Mouse (Mus musculus): ENCODE results near the gene Rasa2.
A peak's percentile ranks its signal among the peaks of the same experiment; 100 is the strongest.

The Rasa2 gene

DNA sequence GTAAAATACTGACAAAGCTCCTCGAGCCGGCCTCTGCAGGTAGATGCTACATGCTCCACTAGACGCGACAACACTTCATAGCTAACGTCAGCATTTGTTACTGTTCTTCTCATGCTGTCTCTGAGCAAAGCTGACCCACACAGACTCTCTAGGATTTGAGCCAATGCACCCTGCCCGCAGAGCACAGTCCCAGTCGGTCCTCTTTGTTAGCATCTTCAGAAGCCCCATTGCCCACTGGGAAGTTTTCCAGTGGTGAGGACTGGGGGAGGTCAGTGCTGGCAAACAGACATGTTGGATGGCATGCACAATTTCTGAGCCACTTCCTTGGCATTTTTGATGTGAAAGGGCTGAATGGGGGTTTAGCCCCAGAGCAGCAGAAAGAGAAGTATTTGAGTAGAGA is 8.0 kb upstream of the Rasa2 start:
- DNase-seq (ENCODE audit: low spot score in 2 of 2), result peak; percentile 71 to 73

DNA sequence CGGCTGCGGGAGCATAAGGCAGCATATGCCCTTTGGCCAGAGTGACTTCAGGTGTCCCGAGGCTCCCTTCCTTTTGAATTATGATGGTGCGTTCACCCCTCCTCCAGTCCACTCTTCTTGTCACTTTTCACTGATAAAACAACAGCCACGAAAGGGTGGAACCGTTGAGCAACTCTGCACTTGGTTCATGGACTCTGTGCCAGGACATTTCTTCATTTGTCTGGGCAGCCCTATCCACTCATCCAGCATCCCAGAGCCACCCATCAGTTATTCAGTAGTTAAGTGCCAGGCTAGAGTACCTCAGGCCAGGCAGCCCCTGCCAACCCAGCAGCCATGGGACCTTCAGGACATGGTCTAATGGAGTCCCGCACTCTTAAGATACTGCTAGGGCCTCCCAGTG is 7.1 kb upstream of the Rasa2 start:
- no peak for DNase-seq (ENCODE audit: low spot score in 2 of 2)

DNA sequence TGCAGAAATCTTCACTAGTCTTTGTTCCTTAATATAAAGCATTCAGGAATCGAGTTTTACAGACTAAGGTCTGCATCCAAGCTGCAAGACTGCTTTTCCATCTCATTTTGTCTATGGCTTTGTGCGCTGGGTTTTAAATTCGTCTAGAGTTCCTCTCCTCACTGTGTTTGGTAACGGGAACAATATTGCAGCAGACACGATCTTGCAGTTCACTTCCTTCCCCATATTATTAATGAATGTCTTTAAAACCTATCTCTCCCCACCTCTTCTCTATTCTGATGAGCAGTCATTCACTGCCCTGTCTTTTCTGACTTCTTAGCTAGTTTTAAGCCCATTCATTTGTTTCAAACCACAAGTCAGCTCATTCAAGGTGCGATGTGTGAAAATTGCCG is 5.7 kb upstream of the Rasa2 start:
- DNase-seq (ENCODE audit: low spot score in 2 of 2), result no peak

DNA sequence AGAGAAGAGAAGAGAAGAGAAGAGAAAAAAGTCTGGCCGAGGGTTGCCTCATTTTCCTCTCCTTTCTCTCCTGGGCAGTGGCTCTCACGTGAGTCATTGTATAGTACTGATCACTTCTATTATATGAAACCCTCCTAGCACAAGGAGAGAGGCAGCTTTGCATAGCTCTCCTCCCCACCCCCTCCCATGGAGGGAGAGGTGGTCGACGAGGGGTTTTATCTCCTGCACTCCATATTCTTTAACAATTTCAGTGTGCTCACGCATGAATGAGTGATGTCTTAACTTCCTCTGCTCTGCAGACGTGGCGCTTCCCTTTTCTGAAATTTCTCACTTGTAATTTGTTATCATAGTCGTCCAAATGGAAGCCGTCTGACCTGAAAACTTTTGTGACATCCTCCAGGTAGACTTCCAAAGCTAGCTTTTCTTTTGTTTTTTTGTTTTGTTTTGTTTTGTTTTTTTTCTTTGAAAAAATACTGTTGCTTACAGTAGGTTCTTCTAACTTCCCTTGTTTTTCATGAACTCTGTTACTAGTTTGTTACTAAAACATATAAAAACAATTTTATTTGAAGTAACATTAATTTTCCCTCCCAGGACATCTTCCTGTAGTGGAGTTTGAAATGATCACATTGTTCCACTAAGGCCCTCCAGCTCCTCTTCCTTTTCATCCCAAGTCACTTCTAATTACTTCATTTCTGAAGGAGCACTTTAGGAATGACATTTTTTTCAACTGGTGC is 5.2 kb upstream of the Rasa2 start:
- DNase-seq (ENCODE audit: low spot score in 2 of 2), result no peak

DNA sequence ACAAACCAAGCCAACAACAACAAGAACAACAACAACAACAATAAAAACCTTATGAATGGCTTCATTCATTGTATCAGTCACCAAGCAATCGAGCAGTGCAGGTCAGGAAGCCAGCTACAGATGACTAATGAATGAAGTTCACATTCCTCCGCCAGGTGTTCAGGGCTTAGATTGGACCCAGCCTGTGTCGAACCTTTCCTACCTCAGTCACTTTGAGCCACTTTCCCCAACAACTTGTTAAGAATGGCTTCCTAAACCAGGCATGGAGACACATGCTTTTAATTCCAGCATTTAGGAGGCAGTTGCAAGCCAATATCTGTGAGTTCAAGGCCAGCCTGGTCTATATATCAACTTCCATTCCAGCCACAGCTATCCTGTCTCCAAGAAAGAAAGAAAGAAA is 4.5 kb upstream of the Rasa2 start:
- no peak for DNase-seq (ENCODE audit: low spot score in 2 of 2)

DNA sequence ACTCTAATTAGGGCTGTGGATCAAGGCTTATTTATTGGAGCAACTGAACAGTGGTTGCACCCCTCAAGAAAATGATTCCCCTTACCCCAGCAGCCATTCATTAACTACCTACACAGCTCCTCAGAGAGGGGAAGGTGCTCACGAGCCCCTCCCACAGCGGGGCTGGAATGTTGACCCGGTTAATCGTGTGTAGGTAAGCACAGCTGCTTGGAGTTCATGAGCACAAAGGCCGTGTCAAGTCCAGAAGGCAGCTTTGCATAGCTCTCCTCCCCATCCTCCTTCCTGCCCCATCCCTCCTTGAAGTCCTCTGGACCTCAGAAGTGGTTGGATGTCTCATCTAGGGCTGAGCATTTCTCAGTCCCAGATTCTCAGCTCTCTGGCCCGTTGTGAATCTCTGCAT is 3.8 kb upstream of the Rasa2 start:
- DNase-seq (ENCODE audit: low spot score in 2 of 2), result no peak

DNA sequence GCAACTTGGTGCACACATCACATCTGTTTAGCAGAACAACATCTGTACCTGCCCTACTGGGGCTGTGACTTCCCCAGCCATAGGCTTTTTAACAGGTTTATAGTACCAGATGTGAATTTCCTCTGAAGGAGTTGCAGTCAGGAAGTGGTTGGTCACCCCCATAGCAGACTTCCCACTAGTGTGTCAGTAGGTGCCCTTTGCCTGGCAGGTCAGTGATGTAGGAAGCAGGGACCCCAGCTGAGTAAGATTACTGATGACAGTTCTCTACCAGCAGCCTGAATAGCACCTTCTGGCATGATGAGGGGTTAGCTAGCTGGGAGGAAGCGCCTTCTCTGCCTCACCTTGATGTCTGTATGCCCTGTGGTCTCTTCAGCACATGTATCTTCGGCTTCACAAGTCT is 2.4 kb upstream of the Rasa2 start:
- no peak for DNase-seq (ENCODE audit: low spot score in 2 of 2)

DNA sequence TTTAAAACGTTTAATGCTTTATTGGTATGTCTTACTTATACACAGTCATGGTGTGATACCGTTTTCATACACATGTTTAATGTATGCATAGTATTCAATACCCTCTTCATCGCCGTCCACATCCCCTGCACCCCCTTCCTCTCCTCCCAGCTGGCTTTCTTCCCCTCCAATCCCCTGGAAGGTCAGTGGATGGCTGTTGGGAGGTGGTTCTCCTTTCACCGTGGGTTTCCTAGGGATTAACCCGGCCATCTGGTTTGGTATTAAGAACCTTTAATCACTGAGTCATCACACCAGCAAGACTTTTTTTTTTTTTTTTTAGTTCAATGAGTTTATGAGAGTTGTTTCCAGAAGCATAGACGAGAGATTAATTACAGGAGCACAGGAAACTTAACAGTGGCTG is 1.3 kb upstream of the Rasa2 start:
- DNase-seq (ENCODE audit: low spot score in 2 of 2), result no peak

DNA sequence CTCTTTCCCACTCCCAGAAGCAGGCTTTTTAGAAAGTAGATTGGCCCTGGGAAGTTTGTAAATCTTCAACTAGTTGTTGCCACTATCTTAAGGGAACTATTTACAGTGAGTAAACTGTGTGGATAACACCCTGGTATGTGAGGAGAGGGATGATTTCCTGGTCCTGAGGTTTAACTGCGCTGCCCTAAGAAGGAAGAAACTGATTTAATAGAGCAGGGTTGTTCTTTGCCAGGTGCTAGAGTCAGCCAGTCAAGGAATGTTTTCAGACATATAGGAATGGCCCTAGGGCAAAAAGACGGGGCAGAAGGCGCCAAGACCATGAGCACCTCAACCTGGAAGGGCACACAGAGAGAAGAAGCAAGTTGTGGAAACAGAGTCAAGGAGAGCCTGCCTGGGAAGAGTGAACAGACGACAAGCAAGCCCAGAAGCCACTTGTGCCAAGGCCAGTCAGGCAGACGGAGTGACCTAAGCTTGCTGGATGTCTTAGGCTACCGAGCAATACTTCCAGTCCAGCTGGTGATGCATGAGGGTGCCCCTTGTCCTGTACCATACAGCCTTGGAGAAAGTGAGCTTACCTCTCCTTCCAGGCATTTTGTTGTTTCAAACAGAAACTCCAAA is 765 bp upstream of the Rasa2 start:
- DNase-seq (ENCODE audit: low spot score in 2 of 2), result no peak

DNA sequence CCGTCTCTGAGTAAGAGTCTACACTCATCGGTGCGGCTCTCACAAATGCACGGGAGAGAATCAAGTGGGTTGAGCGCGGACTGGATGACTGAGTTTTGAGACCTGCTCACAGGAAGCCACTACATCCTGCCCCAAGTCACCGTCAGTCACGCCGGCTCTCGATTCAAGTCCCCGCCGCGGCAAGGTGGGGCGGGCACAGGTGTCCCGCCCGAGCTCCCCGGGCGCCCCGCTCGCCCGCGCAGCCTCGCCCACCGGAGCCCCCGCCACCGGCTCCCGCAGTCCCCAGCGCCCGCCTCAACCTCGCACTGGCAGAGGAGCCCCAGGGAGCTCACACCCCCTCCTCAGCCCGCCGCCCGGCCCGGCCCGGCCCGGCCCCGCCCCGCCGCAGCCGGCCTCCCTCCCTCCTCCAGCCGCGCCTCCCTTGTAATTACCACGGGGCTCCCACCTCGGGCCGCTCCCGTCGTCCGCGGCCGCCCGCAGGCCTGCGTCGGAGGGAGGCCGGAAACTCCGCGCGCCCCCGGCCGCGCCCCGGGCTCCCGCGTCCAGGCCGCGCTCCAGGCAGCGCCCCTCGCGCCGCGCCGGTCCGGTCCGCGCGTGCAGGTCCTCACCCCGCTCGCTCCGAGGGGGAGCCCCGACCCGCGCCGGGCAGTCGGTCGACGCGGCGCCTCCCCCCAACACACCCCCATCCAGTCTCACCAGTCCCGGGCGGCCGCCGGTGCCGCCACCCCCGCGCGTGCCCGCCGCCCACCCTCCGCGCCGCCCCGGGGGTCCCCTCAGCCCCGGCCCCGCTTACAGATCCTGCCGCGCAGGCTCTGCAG is 637 bp downstream of the Rasa2 start:
- DNase-seq (ENCODE audit: low spot score in 2 of 2), result peak; percentile 46 to 49

DNA sequence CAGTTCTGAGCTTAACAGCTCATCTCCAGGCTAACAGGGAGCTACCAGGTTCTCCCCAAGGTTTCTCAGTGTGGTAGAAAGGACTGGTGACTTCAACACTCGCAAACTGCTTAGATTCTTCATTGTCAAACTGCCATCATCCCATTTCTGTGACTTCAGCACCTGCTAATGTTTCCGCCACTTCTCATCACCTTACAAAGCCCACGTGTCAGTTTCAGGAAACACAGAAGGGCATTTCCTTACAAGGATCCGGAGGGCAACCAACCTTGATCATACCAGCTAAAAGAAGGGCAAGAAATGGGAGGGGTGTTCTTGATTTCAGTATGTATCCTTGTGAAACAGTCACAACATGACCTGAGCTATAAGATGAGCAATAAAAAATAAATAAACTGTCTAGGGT is 2.3 kb downstream of the Rasa2 start:
- DNase-seq (ENCODE audit: low spot score in 2 of 2), result no peak

DNA sequence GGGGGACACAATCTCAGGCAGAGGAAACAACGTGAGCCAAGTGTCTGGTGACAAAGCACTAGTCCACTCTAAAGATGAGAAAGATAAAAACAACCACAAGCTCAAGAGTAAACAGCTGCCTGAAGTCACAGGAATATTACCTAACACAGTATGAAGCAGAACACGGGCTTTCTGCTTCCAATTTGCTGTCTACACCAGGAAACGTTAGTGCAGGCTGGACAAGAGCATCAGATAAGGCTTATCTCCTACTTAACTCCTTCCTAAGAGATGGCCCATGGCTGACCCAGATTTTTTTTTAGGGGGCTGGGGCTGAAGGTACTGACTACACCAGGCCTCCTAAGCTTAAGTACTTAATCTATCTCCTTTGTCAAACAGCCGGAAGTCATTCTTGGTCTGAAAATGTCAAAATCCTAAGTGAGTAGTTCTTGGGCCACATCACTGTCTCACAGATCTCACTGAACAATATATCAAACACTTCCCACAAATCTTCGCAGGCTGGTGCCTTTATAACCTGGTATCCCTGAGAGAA is 3.8 kb downstream of the Rasa2 start:
- no peak for DNase-seq (ENCODE audit: low spot score in 2 of 2)

DNA sequence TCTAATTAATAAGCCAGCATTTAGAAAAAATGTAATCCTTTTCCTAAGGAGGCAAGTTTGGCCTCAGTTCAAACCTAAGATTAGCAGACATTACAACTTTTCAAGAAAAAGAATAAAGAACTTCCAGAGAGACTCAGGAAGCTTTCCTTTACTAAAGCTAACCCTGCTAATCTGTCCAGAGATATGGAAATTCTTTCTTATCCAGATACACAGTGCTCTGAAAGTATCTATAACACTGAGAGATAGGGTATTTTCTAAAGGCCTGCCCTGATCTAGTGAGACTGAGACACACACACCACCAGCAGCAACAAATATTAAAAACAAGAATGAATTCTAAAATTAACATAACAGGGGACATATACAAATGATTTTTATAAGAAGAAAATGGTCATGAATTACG is 4.4 kb downstream of the Rasa2 start:
- DNase-seq (ENCODE audit: low spot score in 2 of 2), result no peak

DNA sequence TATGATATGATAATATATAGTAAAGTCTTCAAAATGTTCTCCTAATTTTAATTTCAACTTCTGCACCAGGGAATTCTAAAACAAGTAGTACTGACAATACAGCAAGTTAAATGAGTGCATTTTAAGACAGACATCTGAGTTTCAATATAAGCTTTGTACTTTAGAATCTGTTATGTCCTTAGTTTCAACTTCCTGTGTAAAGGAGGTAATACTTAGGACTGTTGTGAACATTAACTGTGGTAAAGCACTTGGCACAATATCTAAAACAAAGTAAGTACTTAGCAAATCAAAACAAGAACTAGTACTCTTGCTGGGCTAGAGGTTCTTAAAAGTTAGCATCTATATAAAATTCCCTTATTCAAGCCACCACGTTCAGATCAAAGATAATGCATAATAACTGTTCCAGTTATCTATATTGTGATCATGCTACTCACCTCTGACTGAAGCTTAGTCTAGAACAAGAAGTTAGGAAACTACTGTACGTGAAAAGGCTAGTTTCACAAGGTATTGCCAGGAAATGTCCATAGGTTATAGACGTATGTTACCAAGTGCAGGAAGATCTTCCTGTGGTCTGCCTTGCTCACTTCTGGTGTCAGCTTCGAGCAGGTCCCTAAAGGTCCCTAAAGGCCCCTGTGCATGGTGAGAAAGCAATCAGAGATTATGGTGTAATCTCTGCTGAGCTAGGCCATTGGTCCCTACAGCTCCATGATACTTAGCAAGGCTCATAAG is 12.8 kb downstream of the Rasa2 start:
- no peak for DNase-seq (ENCODE audit: low spot score in 2 of 2)

DNA sequence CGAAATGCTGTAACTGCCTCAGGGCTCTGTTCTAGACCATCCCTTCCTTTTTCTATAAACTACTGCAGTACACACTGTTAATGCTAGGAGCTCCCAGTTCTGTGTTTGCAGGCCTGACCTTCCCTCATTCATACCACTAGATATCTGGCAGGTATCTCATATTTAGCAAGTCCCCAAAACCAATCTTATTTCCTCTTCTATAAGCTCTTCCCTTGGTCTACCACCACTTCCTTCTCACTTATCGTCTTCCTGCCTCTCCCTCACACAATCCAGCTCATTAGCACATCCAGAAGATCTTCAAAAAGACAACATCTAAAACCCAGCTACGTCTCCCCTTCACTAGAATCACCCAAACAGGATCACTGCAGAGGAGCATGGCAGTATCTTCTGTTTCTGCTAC is 19.1 kb downstream of the Rasa2 start:
- no peak for DNase-seq (ENCODE audit: low spot score in 2 of 2)

DNA sequence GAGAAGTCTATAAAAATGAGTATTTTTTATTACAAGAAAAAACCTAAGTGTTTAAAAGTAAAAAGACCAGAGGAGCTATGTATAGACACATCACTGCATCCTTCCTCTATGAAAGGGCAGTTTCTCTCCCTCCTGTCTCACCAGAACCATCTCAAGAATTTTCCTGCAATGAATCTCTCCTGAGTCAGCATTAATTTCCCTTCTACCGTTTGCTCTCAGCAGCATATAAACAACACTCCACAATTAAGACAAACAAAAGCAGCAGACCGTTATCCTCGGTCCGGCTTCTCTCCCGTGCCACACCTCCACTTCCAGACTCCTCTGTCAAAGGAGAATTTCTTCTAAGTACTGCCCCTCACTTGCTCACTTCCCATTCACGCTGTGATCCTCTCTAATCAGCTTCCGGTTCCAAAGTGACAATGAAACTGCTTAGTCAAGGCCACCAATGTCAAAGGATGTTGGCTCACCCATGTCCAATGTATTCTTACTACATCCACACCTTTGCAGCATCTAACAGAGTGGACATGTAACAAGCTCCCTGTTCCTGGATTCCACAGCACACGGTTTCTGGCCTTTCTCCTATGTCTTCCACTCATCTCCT is 19.6 kb downstream of the Rasa2 start:
- DNase-seq (ENCODE audit: low spot score in 2 of 2), result no peak

DNA sequence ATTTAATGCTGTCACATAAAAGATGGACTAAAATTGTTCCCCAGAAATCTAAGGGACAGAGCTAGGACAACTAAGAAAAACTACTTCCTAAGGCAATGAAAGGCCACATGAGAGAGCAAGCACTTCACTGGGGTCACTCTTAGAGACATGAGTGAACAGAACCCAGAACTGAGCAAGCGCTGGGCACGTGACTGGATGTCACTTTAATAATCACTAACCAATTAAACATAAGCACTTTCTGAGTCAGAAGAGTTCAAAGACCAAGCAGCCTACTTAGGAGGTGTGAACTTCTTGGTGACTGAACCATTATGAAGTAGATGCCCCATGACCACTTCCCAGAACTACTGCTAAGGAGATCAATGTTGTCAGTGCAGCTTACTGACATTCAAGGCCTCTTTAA is 20.6 kb downstream of the Rasa2 start:
- DNase-seq (ENCODE audit: low spot score in 2 of 2), result no peak

DNA sequence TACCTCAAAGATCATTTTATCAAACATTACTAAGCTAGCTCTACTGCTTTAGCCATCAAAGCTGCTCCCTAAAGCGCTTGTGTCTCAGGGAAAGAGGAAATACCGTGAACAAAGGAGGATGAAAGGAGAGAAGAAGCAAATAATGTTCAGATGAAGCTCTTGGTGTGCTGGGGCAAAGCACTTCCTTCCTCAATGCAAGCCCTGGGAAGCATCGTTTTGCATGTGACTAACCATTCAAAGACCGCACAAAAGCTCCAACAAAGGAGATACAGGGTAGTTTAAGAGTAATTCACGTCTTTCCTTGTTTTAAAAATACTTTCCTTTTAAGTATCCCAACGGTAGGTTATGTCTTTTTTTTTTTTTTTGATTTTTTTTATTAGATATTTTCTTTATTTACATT is 28.0 kb downstream of the Rasa2 start:
- DNase-seq (ENCODE audit: low spot score in 2 of 2), result no peak

DNA sequence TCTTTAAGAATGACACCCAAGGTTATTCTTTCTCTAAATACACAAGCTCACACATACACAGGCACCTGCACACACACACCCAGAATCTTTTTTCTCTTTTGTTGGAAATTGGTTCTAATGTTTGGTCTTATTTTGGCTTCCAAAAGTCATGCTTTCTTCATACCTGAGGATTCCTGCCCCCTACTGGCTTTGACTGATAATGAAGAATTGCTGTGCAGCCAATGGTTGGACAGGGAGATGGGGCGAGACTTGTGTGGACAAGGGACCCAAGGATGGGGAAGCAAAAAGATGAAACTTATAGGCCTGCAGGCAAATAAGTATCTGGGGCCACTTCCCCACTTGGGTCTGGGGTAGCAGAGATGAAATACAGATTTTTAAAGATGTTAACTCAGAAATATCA is 33.5 kb downstream of the Rasa2 start:
- DNase-seq (ENCODE audit: low spot score in 2 of 2), result no peak

DNA sequence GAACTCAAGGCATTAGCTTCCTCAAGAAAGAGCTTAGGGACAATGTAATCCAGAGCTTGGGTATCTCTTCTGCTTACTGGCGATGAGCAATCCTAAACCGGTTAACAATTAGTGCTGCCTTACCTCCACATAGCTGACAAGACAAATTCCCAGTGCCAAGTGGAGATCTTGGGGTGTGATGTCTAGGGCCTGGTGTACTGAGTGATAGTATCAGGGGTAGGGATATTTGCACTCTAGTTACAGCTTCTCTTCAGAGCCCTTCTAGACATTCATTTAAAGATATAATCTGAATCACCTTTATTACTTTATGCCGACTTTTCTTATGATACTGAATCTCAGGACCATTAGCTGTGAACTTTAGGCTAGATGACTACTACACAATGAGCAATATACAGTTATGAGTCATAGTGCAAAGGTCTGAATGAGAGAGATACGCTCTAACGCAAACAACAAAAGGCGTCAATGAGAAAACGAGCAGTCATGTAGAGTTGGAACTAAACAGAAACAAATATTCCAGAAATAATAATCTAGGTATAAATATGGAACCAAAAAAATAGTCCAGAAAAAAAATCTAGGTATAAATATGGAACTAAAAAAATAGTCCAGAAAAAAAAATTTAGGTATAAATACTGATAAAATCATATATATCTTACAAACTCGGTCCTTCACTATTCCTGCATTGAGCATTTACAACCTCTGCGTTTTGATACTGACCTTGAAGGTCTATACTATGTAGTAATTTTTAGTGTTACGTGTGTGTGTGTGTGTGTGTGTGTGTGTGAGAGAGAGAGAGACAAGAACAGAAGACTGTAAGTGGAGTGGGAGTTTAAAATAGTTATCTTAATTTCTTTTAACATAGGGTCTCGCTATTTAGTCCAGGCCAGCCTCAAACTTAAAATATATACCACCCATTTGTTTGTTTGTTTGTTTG is 38.5 kb downstream of the Rasa2 start:
- DNase-seq (ENCODE audit: low spot score in 2 of 2), result no peak

DNA sequence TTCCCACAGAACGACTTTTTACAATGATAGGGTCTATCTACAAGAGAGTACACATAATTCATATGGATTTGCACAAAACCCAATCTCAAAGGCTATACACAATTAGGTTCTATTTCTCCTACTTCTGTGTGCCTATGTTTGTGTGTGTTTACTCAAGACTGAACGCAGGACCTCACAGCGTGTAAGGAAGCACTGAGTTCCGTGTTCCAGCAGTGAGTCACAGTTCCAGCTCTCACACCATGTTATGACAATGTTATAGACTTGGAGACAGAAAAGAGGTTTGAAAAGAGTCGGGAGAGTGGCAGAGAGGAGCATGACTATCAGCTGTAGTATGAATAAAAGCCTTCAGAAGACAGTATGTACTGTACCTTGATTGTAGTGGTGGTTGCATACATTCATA is 42.1 kb downstream of the Rasa2 start:
- DNase-seq (ENCODE audit: low spot score in 2 of 2), result no peak

Measured in right cerebral cortex, postnatal 10 days (tissue).